Mouse (Mus musculus): Measurements from ENCODE around the gene Gm28042. TPM values are rescaled to one million over a fixed set of nuclear protein-coding genes. Genes with fewer than 3 reads are reported as not detected.
A peak's percentile ranks its signal among the peaks of the same experiment; 100 is the strongest.

Gm28042 gene
- polyA plus RNA-seq, 1 experiment from 2014 or later = 2.4 TPM

DNA sequence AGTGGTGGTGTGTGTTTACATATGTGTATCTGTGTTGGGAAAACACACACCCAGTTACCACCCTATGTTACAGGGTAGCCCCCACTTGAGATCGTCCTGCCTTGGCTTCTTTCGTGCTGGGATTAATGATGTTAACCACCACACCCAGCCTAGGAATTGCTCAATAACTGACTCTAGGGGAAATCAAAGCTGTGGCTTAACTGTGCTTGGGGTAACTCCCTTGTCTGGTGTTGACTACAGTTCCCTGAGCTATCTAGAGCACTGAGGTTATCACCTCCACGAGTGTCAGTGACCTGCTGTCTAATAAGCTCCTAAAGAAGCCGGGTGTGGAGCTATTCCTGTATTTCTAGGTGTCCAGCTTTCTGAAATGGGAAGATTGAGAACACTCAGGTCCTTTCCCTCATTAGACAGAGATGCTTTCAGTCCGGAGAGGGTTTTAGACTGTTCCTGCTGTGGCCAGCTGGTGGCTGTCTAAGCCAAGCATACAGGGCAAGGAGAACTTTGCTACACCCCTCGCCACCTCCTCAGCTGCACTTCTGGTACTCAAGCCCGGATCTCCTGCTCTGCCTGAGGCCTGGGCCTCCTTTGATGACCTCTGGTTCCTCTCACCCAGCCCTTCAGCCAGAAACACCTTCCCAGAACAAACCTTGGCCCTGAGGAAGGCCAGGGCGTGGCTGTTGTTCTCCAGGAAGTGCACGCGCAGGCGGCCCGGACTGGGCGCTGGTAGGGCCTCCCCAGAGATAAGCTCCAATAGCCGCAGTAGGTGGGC, 57.5 kb downstream of the Gm28042 start:
- Histone ChIP-seq H3K27me3 (ENCODE audit: control insufficient read depth, insufficient read depth, low read length) (no peaks in the 10 kb centered on the region), H3K4me1 (ENCODE audit: control insufficient read depth, insufficient read depth, low read length) (peaks cover 7% of the 10 kb centered on the region; the same call in 1 of the 2 replicates), H3K4me3 (replicated peaks; ENCODE audit: low read length) (no peak overlapping the region), H3K4me2 (ENCODE audit: low read depth, low read length) (no peak overlapping the region), H3K36me3 (ENCODE audit: control insufficient read depth, insufficient read depth, low read length) (no peaks in the 10 kb centered on the region), H3K9ac (ENCODE audit: low read length) (peak overlapping the region; percentile 43), H3K9me3 (replicated peaks; ENCODE audit: control insufficient read depth, low read length) (no peaks in the 10 kb centered on the region; the same call in 1 of the 2 replicates), H3K27ac (ENCODE audit: low read length) (peak overlapping the region; percentile 36; the same call in 1 of the 2 replicates)
- ATAC-seq (ENCODE audit: insufficient read depth, low FRiP score) = peak; percentile 73
- 52% methylated on average over 14 of the region's 14 CpGs for WGBS

- ATAC-seq (ENCODE audit: insufficient read depth, low FRiP score) = no peak
- WGBS = 84% methylated on average over 3 of the region's 3 CpGs
Observed at GRCm38 (mm10) chr2:120086038-120086437, 58.7 kb downstream of the Gm28042 start.

DNA sequence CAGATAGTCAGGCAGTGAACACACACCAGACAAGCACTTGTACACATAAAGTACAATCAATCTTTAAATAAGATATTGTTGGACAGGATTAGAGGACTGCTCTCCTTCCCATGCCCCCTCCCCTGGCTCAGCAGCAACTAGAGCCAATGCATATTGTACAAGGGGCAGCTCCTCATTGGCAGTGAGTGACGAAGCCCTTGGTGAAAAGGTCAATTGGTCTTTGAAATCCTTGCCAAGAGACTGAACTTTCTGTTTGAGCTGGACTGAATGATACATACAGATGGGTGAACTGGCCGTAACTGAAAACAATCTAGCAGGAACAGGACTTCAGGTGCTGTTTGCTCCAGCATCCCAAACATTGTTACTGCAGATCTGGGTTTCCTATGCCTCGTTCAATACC, 60.1 kb downstream of the Gm28042 start:
- ATAC-seq (ENCODE audit: insufficient read depth, low FRiP score) = no peak
- Histone ChIP-seq H3K4me2 (ENCODE audit: low read depth, low read length) (no peak overlapping the region), H3K9me3 (replicated peaks; ENCODE audit: control insufficient read depth, low read length) (no peaks in the 10 kb centered on the region), H3K4me1 (ENCODE audit: control insufficient read depth, insufficient read depth, low read length) (peaks cover 7% of the 10 kb centered on the region; the same call in 1 of the 2 replicates), H3K27ac (ENCODE audit: low read length) (no peak overlapping the region), H3K4me3 (replicated peaks; ENCODE audit: low read length) (no peak overlapping the region), H3K9ac (ENCODE audit: low read length) (no peak overlapping the region), H3K27me3 (ENCODE audit: control insufficient read depth, insufficient read depth, low read length) (no peaks in the 10 kb centered on the region), H3K36me3 (ENCODE audit: control insufficient read depth, insufficient read depth, low read length) (no peaks in the 10 kb centered on the region)
- 79% methylated on average over 3 of the region's 3 CpGs for WGBS

More at GRCm38 (mm10) chr2:120086038-120086437, 58.7 kb downstream of the Gm28042 start:
- Histone ChIP-seq H3K4me2 (ENCODE audit: low read depth, low read length) (no peak overlapping the region), H3K36me3 (ENCODE audit: control insufficient read depth, insufficient read depth, low read length) (no peaks in the 10 kb centered on the region), H3K4me1 (ENCODE audit: control insufficient read depth, insufficient read depth, low read length) (peaks cover 7% of the 10 kb centered on the region; the same call in 1 of the 2 replicates), H3K4me3 (replicated peaks; ENCODE audit: low read length) (no peak overlapping the region), H3K27me3 (ENCODE audit: control insufficient read depth, insufficient read depth, low read length) (no peaks in the 10 kb centered on the region), H3K9me3 (replicated peaks; ENCODE audit: control insufficient read depth, low read length) (no peaks in the 10 kb centered on the region; the same call in 1 of the 2 replicates), H3K27ac (ENCODE audit: low read length) (no peak overlapping the region), H3K9ac (ENCODE audit: low read length) (no peak overlapping the region)

DNA sequence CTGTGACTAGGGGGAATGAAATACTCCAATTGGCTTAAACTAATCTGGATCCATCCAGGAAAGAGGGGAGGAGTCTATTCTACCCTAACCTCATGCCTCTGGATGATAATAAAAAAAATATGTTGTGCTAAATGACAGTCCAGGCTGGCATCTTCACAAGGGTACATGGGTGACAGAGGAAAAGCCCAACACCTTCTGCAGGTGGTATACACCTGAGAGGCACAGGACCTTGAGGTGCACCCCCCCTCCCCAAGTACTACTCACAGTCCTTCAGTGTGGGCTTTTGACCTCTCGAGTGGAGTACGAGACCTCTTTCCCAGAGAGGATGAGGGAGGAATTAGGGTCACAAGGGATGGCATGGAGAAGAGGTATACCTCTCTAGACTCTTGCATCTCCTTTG, 60.6 kb downstream of the Gm28042 start:
- ATAC-seq (ENCODE audit: insufficient read depth, low FRiP score) = no peak
- H3K4me3 ChIP-seq (replicated peaks; ENCODE audit: low read length) = no peak overlapping the region
- WGBS = 80% methylated on average over 2 of the region's 2 CpGs

DNA sequence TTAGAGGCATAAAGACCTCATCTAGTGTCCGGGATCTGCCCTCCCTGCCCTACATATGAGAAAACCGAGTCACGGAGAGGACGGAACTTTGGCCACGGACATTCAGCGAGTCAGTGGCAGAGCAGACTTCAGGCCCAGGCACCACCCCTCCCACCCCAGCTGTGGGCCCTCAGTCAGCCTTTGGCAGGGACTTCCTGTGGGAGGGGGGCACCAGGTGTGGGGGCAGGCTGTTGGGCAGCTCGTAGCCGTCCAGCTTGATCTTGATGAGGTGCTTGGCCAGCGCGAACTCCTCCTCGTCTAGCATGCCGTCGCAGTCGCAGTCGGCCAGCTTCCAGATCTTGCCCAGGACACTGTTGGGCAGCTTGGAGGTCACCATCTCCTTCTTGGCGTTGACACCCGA, 63.7 kb downstream of the Gm28042 start:
- no peak for ATAC-seq (ENCODE audit: insufficient read depth, low FRiP score)
- Histone ChIP-seq H3K36me3 (ENCODE audit: control insufficient read depth, insufficient read depth, low read length) (no peaks in the 10 kb centered on the region), H3K9ac (ENCODE audit: low read length) (no peak overlapping the region), H3K4me2 (ENCODE audit: low read depth, low read length) (no peak overlapping the region), H3K4me1 (ENCODE audit: control insufficient read depth, insufficient read depth, low read length) (peaks cover 4% of the 10 kb centered on the region; the same call in 1 of the 2 replicates), H3K27me3 (ENCODE audit: control insufficient read depth, insufficient read depth, low read length) (no peaks in the 10 kb centered on the region), H3K4me3 (replicated peaks; ENCODE audit: low read length) (no peak overlapping the region), H3K9me3 (replicated peaks; ENCODE audit: control insufficient read depth, low read length) (no peaks in the 10 kb centered on the region), H3K27ac (ENCODE audit: low read length) (no peak overlapping the region)
- 83% methylated on average over 17 of the region's 17 CpGs for WGBS

More for the DNA sequence above, 60.6 kb downstream of the Gm28042 start:
- Histone ChIP-seq H3K9ac (ENCODE audit: low read length) (no peak overlapping the region), H3K4me2 (ENCODE audit: low read depth, low read length) (no peak overlapping the region), H3K9me3 (replicated peaks; ENCODE audit: control insufficient read depth, low read length) (no peaks in the 10 kb centered on the region), H3K27ac (ENCODE audit: low read length) (no peak overlapping the region), H3K36me3 (ENCODE audit: control insufficient read depth, insufficient read depth, low read length) (no peaks in the 10 kb centered on the region), H3K4me1 (ENCODE audit: control insufficient read depth, insufficient read depth, low read length) (peaks cover 7% of the 10 kb centered on the region; the same call in 1 of the 2 replicates), H3K27me3 (ENCODE audit: control insufficient read depth, insufficient read depth, low read length) (no peaks in the 10 kb centered on the region)

Small RNA genes lying within 50 kb of the gene (microRNA-seq; reads per million reads assigned to microRNA genes)
- not detected for gene Mir7665

Other genes starting within 250 kb of the Gm28042 start
- gene Rpap1, start 240.0 kb upstream of the Gm28042 start, polyA plus RNA-seq (2015; fragmentation: Nextera tagmentation; extraction: Ambion mirVana) = 26.1 and 26.7 TPM in 2 replicates
- gene Tyro3, start 229.8 kb upstream of the Gm28042 start, polyA plus RNA-seq (2015; fragmentation: Nextera tagmentation; extraction: Ambion mirVana) = 26.7 and 31.1 TPM in 2 replicates
- gene Mga, start 130.3 kb upstream of the Gm28042 start, polyA plus RNA-seq (2015; fragmentation: Nextera tagmentation; extraction: Ambion mirVana) = 24.3 and 27.3 TPM in 2 replicates
- gene Mapkbp1, start 54.8 kb upstream of the Gm28042 start, polyA plus RNA-seq (2015; fragmentation: Nextera tagmentation; extraction: Ambion mirVana) = 2.6 and 3.4 TPM in 2 replicates
- 13.4 and 15.4 TPM in 2 replicates for gene Jmjd7, start within 50 bp of the Gm28042 start, polyA plus RNA-seq (2015; fragmentation: Nextera tagmentation; extraction: Ambion mirVana)
- 1.8 and 2.7 TPM in 2 replicates for gene Pla2g4b, start 5.9 kb downstream of the Gm28042 start, polyA plus RNA-seq (2015; fragmentation: Nextera tagmentation; extraction: Ambion mirVana)
- gene Ehd4, start 127.1 kb downstream of the Gm28042 start, polyA plus RNA-seq (2015; fragmentation: Nextera tagmentation; extraction: Ambion mirVana) = 46.5 and 55.0 TPM in 2 replicates
- 4.5 and 6.7 TPM in 2 replicates for gene Pla2g4e, start 217.8 kb downstream of the Gm28042 start, polyA plus RNA-seq (2015; fragmentation: Nextera tagmentation; extraction: Ambion mirVana)